Mouse (Mus musculus): ENCODE measurements around the gene Epb41l1.

DNA sequence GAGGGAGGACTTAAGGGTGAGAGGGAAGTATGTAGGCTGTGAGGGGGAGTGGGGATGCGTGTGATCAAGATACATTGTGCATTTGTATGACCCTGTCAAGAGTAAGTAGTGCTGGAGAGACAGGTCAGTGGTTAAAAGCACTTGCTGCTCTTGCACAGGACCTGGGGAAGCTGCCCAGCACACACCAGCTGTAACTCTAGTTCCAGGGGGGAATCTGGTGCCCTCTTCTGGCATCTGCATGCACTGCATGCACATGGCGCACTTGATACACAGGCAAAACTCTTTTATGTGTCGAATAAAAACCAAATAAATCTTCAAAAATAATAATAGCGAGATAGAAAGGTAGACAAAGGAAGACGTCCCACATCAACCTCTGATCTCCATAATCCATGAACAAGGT is 77.2 kb downstream of the Epb41l1 start:
- TF ChIP-seq GATA1 (IDR thresholded peaks at IDR 0.05; ENCODE audit: borderline replicate concordance, low read length) (no peak), FLI1 (IDR thresholded peaks at IDR 0.05; ENCODE audit: low read length) (no peak)

All from megakaryocyte, embryonic 14.5 days (primary cell).